Mouse (Mus musculus) thymus, postnatal 36 days (tissue): Measurements from ENCODE around the gene Efhd1.

Experiments
- DNase-seq, 2 experiments: peaks; one replicate each; pipeline ENCODE4 v3.0.0; 2022; ENCODE audit warnings: mixed read lengths in 2 of 2

Gene Efhd1

DNA sequence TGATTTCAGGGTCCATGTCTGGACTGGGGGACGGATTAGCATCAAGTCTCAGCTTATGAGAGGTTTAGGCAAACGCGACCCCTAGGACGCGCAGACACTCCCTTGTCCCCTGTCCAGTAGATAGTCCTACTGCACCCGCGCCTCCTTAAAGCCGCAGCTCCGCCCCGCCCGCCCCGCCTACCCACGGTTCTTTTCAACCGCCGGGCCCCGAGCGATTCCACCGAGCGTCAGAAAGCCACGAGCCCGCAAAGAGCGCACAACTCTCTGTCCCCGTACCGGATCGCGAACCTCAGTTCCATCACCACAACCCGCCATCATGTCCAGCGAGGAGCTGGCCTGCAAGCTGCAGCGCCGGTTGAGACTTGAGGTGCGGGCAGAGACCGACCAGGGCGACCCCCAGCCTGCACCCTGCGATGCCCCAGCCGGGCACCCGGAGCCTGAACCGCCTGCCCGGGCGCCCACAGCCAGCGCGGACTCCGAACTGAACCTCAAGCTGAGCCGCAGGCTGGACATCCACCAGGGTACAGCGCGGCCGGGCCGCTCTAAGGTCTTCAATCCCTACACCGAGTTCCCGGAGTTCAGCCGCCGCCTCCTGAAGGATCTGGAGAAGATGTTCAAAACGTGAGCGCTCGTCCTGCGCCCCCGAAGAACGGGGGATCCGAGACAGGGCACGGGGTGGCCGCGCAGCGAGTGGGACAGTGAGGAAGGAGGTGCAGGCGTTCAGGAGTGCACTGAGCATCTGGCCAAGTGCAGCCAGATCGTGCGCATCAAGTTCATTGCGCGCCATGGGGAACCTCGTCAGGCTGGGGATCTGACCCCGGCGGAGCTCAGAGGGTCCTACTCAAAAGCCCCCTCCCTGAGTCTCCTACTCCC lies at the start of gene Efhd1:
Gene Efhd1 (plus strand): TSS at position 230 of the 873 bp plus-strand sequence.
- no peak for DNase-seq

DNA sequence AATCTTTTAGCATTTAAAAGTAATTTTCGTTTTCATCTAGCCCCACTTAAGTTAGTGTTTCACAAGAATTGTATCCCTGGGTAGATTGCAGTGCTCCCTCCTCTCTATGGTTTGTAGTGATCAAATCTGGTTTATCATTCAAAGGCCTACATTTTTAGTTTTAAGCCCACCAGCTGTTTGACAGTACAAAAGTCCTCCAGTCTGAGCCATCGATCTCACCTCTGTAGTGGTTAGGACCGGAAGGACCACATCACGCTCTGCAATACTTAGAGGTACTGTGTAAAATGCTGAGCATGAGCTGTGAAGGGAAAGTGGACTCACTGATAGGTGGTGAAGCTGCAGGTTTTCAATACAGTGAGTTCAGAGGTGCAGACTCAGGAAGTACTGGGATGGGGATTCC lies 49.4 kb upstream of the Efhd1 start:
- no peak for DNase-seq

- no peak for DNase-seq
Measured at GRCm38 (mm10) chr1:87217938-87218337, 46.2 kb upstream of the Efhd1 start.

GRCm38 (mm10) chr1:87225739-87226138 lies 38.4 kb upstream of the Efhd1 start:
- DNase-seq = no peak

DNA sequence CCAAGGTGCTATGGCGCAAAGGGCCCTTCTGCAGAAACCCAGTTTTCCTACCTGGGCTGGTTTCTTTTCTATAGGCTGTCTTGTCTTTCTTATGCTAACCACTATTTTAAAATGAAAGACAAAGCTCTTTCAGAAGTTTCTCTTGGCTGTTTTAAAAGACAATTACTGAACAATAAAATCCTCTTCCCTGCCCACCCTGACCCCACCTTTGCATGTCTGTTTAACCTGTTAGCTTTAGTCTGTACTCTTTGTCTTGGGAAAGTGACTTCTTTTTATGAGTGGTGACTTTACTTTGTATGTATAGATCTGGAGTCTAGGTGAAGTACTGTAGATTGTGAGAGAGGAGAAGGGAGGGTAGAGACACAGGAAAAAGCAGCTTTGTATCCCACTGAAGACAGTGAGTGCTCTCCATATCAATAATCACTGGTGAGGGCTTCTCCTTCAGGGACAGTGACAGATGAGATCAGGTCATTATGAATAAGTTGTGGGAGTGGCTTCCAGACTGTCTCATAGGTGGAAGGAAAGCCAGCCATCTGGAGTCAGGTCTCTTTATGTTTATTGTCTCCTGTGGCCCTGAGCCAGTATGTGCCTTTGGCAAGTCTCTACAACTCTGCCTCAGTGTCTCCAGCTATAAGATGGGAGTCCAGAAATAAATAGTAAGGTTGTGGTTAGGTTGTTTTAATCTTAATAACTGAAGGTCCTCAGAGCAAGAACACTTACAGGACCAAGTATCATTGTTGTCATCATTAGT lies 37.6 kb upstream of the Efhd1 start:
- DNase-seq = no peak

- no peak for DNase-seq
Measured at GRCm38 (mm10) chr1:87227160-87227550, 37.0 kb upstream of the Efhd1 start.

DNA sequence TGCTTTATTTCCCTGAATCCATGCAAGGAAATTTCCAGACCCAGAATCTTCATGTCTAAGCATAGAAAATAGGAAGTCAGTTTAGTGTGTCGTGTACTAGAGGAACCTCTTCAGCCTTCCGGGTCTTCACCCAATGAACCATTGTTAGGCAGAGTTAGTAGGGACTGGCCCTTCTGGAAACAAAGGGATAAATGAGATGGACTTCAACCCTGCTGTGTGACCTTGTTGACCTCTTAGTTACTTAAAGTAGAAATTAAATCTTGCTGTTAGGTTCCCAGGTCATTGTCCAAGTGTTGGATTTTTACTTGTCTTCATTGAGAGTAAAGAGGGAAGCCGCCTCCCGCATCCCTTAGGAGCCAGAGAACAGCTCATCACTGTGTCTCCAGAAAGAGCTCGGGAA lies 33.6 kb upstream of the Efhd1 start:
- DNase-seq = no peak

- DNase-seq = no peak
Measured at GRCm38 (mm10) chr1:87232197-87232596, 32.0 kb upstream of the Efhd1 start.

DNA sequence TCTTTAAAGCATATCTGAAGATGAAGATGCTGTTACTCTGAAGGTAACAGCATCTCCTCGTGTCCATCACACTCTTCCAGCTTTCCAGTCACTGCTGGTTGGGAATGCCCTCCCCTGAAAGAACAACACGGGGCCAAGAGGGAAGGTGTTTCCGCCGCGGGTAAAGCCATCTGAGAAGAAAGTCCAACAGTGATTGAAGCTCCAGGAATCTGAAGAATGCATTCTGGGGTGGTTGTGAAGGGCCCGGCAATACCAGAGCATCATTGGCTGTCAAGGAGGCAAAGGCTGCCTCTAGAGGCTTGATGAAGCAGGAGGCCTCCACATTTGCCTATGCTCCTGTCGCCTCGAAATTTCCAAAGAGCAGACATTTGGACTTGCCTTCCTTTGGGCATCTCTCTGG lies 25.1 kb upstream of the Efhd1 start:
- DNase-seq = no peak

- no peak for DNase-seq
Measured at GRCm38 (mm10) chr1:87243021-87243420, 21.1 kb upstream of the Efhd1 start.

DNA sequence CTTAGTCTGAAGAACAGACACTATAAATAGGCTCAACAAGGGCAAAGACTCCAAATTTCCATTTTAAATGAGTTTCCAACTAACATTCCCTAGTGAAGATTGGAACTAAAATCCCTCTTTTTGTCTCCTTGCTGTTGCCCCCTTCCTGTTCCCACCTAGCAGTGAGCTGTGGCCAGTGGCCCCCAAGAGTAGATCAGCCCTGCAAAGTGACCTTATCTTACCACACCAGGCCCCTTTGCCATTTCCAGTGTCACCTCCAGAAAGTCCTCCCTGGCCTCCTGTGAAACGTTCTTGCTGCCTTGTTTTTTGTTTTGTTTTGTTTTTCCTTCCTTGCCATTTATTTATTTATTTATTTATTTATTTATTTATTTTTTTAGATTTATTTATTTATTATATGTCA lies 18.7 kb upstream of the Efhd1 start:
- DNase-seq = no peak

DNA sequence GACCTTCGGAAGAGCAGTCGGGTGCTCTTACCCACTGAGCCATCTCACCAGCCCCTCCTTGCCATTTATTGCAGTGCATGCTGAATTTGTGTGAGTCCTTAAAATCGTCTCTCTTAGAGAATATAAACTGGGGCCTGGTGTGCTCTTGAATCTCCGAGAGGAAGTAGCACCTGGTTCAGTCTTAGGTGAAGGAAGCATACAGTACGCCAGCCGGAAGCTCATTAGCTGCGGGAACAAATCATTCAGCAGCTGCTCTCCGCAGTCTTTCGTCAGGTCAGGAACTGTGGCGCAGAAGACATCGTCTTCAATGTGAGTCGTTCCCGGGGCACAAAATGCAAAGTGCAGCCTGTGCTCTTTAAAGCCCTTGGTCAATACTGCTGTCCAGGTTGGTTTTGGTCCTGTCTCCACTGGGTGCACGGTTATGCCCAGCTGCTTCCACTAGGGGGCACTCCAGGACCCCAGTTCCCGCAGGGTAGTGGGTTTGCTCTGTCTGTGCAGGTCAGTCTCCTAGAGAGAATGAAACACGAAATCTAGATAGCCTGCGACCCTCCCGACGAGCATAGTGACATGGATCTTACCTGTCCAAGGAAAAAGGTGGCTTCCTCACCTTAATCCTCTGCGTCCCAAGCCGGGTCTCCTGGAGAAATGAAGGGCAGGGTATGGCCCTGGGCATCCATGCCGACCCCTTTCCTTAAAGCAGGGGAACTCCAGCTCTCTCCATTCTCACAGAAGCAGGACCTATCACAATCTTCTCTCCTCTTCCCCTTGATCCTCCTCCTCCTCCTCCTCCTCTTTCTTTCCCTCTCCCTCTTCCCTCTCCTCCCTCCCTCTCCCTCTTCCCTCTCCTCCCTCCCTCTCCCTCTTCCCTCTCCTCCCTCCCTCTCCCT lies 18.0 kb upstream of the Efhd1 start:
- DNase-seq = peak; percentile 69 to 72

DNA sequence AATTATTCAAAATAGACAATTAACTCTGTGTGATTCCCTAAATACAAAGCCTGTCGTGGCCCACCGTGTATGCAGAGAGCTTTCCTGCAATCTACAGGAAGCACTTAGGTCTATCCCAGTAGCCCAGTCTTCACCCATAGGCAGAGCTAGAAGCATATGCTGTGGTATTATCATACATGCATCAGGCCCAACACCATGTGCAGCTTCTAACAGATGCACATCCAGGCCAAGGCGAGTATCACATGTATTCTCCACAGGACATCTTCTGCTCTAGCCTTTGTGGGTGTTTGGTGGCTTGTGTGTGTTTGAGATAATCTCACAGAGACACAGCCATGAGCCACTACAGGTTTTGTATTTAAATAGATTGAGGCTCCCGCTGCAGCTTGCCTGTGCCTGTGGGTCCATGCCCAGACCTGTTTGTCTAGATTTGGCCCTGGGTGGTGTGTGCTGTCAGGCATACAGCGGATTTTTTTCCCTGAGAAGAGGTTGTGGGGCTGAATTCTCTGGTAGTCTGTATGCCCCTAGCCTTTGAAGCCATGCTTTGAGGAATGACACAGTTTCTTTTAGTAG lies 12.0 kb upstream of the Efhd1 start:
- no peak for DNase-seq

- no peak for DNase-seq
Measured at GRCm38 (mm10) chr1:87255173-87255572, 9.0 kb upstream of the Efhd1 start.

GRCm38 (mm10) chr1:87257691-87258090 lies 6.5 kb upstream of the Efhd1 start:
- DNase-seq = no peak

DNA sequence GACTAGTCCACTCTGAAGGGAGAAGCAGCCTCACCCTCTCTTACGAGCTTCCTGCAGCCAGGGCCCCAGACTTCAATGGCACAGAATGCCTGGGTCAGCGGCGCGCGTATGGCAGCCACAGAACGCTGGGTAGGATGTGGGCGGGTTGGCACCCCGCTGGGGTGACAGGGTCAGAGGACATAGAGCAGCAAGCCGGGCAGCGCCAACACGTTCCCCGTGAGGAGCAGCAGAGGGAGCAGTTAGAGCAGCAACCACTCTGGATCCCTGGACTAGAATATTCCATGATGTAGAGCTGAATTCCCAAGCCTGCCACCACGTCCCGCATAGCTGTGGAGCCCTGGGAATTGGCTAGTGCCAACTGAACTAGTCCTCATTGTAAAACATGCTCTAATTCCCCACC lies 5.7 kb upstream of the Efhd1 start:
- DNase-seq = no peak

- DNase-seq = no peak
Measured at GRCm38 (mm10) chr1:87259316-87259715, 4.8 kb upstream of the Efhd1 start.

GRCm38 (mm10) chr1:87263257-87263656 lies 906 bp upstream of the Efhd1 start:
- no peak for DNase-seq

- no peak for DNase-seq
Measured at GRCm38 (mm10) chr1:87263796-87264133, 398 bp upstream of the Efhd1 start.

DNA sequence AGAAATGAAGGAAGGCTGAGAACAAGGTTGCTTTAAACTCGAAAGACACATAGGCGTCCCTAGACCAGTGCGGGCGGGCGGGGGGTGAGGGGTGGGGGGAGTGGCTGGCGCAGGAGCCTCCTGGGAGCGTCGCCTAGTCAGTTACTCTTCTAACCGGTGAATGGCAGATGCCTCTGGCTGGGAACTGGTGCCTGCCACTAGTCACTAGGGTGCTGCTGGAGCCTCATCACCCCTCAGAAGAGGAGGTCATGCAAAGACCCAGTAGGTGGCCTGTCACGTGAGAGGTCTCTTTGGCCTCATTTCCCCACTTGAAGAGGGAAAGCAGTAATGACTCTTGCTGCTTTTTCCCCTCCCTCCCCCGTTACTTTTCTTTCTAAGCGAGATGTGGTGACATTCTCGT lies 1.0 kb downstream of the Efhd1 start:
- no peak for DNase-seq

GRCm38 (mm10) chr1:87266296-87267090 lies 2.3 kb downstream of the Efhd1 start:
- no peak for DNase-seq

DNA sequence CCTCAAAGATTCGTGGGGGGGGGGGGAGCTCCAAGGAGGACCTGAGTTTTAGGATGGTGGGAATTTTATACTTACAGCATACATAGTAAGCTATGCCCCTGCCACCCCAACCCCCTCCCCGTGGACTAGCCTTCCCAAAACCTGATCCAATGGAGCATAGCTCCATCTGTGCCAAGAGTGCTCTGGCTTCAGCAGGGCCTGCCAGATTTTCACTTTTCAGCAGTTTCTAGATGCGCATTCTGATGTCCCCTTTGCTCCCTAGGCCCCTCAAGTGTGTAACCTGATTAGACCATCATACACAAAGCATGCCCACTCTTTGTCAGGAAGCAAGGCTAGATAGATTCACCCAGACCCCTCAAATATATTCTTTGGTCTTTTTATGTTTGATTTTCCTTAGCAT lies 6.0 kb downstream of the Efhd1 start:
- no peak for DNase-seq
